Mouse (Mus musculus) thymus, adult 2 months (tissue): ENCODE results near the gene Usp29.

Experiments used
- CTCF ChIP-seq: fragments of 200-500 bp; IDR thresholded peaks from 2 replicates; pipeline ENCODE4 v1.5.1; 2012; ENCODE audit warnings: mild to moderate bottlenecking, control low read depth, low read length, moderate library complexity, borderline replicate concordance; ENCODE audit not compliant: control insufficient read depth, poor library complexity, insufficient read depth; ENCODE audit errors: extremely low read depth
- POLR2A ChIP-seq: fragments of 200-500 bp; IDR thresholded peaks from 2 replicates; pipeline ENCODE4 v1.6.1; 2012; ENCODE audit warnings: mild to moderate bottlenecking, low read length, control low read depth, moderate library complexity; ENCODE audit not compliant: control insufficient read depth, poor library complexity, insufficient read depth; ENCODE audit errors: extremely low read depth

DNA sequence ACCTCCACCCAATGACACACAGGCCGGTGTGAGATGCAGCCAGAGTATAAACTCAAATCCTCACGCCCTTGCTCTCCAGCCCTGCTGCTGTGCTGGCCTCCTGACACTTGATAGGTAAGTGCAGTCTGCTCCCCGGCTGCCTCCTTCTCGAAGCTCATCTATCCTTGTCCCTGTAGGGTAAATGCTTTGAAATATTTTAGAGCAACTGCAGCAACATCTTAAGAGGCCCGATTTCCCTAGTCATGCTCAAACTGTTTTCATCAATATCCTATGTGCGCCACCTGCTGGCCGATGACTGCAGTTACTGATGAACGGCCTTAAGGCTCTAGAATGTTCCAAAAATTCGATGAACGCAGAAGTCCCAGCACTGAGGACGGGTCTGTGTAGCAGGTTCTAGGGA, 206.7 kb downstream of the Usp29 start:
- TF ChIP-seq POLR2A (no peak), CTCF (no peak)
